Mouse (Mus musculus): ENCODE results near the gene Prokr2.
"Not testable (repeated sequence)": the region's sequence is repeated elsewhere in the genome, so short reads cannot be mapped to it uniquely, and the experiment has no call there.

DNA sequence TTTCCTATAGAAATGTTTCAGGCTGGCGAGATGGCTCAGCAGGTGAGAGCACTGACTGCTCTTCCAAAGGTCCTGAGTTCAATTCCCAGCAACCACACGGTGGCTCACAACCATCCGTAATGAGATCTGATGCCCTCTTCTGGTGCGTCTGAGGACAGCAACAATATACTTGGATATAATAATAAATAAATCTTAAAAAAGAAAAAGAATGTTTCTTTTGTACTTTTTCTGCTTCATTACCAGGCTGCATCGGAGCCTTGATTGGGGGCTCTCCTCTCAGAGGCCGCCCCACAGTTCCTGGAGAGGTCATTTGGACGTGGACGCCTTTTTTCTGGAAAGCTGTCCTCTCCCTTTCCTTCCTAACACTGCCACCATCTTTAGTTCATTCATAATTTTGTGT is 71.2 kb downstream of the Prokr2 start:
- not testable (repeated sequence) for TF ChIP-seq POLR2A (IDR thresholded peaks at IDR 0.05; ENCODE audit: borderline replicate concordance, insufficient read depth, low read length); CTCF (IDR thresholded peaks at IDR 0.05; ENCODE audit: borderline replicate concordance, insufficient read depth, low read depth, low read length)

Measured in cerebellum, adult 2 months (tissue).